Mouse (Mus musculus) C2C12 (cell line): ENCODE data around the gene Slc1a3. TPM values are rescaled to one million over a fixed set of nuclear protein-coding genes. Genes with fewer than 3 reads are reported as not detected.
A peak's percentile ranks its signal among the peaks of the same experiment; 100 is the strongest.

Source experiments
- H3K27me3 ChIP-seq: one replicate; pipeline ENCODE4 v1.6.1; 2011; ENCODE audit not compliant: control insufficient read depth, insufficient read depth, insufficient read length
- H3K36me3 ChIP-seq: one replicate; pipeline ENCODE4 v1.6.1; 2011; ENCODE audit not compliant: control insufficient read depth, insufficient read depth
- H3K4me3 ChIP-seq: one replicate; pipeline ENCODE4 v1.5.1; 2011; ENCODE audit warnings: mild to moderate bottlenecking, control low read depth; ENCODE audit not compliant: poor library complexity, insufficient read depth, severe bottlenecking
- H3K79me2 ChIP-seq: one replicate; pipeline ENCODE4 v1.6.1; 2011; ENCODE audit not compliant: control insufficient read depth, insufficient read depth
- H3K79me3 ChIP-seq: one replicate; pipeline ENCODE4 v1.6.1; 2011; ENCODE audit warnings: low read depth, control low read depth
- H3ac ChIP-seq: one replicate; pipeline ENCODE3; 2011; ENCODE audit warnings: low read depth; ENCODE audit not compliant: control insufficient read depth, insufficient read length
- CEBPB ChIP-seq: IDR thresholded peaks from one replicate; pipeline ENCODE4 v1.6.1; 2011; ENCODE audit warnings: low read depth, mild to moderate bottlenecking, control low read depth, moderate library complexity
- CTCF ChIP-seq: IDR thresholded peaks from one replicate; pipeline ENCODE4 v1.5.1; 2011; ENCODE audit not compliant: control insufficient read depth, insufficient read depth, insufficient read length
- FOSL1 ChIP-seq: IDR thresholded peaks from one replicate; pipeline ENCODE4 v1.8.0; 2011; ENCODE audit warnings: mild to moderate bottlenecking, low read length; ENCODE audit not compliant: poor library complexity, insufficient read depth, severe bottlenecking
- MAX ChIP-seq: IDR thresholded peaks from one replicate; pipeline ENCODE4 v1.6.1; 2011; ENCODE audit warnings: mild to moderate bottlenecking, control low read depth
- MYOD1 ChIP-seq: IDR thresholded peaks from one replicate; pipeline ENCODE4 v1.6.1; 2011; ENCODE audit warnings: low read depth; ENCODE audit not compliant: control insufficient read depth, insufficient read length
- MYOG ChIP-seq: IDR thresholded peaks from one replicate; pipeline ENCODE4 v1.6.1; 2011; ENCODE audit not compliant: control insufficient read depth, insufficient read length; ENCODE audit errors: extremely low read depth
- USF1 ChIP-seq: IDR thresholded peaks from one replicate; pipeline ENCODE4 v1.6.1; 2011; ENCODE audit warnings: low read depth, mild to moderate bottlenecking, control low read depth, moderate library complexity
- polyA plus RNA-seq: library from polyadenylated mRNA; unstranded; fragments of >200 nt; fragmentation: generic; extraction: Trizol; gene quantifications from one replicate; pipeline ENCODE4 v1.2.1, GENCODE M21; 2012; ENCODE audit warnings: missing spikeins

Slc1a3 gene
- polyA plus RNA-seq, 1 experiment = 3.8 TPM

GRCm38 (mm10) chr15:8602362-8602761 is 108.2 kb downstream of the Slc1a3 start:
- peaks cover 3% of the 10 kb centered on the region for H3K27me3 ChIP-seq
- H3K79me2 ChIP-seq = no peaks in the 10 kb centered on the region
- H3K4me3 ChIP-seq = no peak overlapping the region
- H3K79me3 ChIP-seq = no peaks in the 10 kb centered on the region
- no peaks in the 10 kb centered on the region for H3K36me3 ChIP-seq
- H3ac ChIP-seq = no peak overlapping the region
- TF ChIP-seq CTCF = no peak
- no peak for TF ChIP-seq CEBPB
- TF ChIP-seq MAX = no peak
- TF ChIP-seq MYOD1 = no peak
- TF ChIP-seq MYOG = no peak
- TF ChIP-seq FOSL1 = no peak

GRCm38 (mm10) chr15:8601312-8602146 is 109.0 kb downstream of the Slc1a3 start:
- Histone ChIP-seq H3K79me2 (no peaks in the 10 kb centered on the region), H3K27me3 (peaks cover 3% of the 10 kb centered on the region), H3K4me3 (no peak overlapping the region), H3K79me3 (no peaks in the 10 kb centered on the region), H3ac (no peak overlapping the region), H3K36me3 (no peaks in the 10 kb centered on the region)
- TF ChIP-seq CTCF = no peak
- TF ChIP-seq FOSL1 = no peak
- TF ChIP-seq MAX = no peak

- no peaks in the 10 kb centered on the region for H3K79me2 ChIP-seq
- TF ChIP-seq CEBPB (no peak), CTCF (no peak), MYOD1 (no peak), USF1 (no peak), FOSL1 (no peak), MAX (no peak), MYOG (no peak)
- H3K36me3 ChIP-seq = no peaks in the 10 kb centered on the region
- H3K79me3 ChIP-seq = no peaks in the 10 kb centered on the region
- H3K4me3 ChIP-seq = no peak overlapping the region
- peaks cover under 1% of the 10 kb centered on the region for H3K27me3 ChIP-seq
- no peak overlapping the region for H3ac ChIP-seq
Measured at GRCm38 (mm10) chr15:8596375-8596900, 114.1 kb downstream of the Slc1a3 start.

DNA sequence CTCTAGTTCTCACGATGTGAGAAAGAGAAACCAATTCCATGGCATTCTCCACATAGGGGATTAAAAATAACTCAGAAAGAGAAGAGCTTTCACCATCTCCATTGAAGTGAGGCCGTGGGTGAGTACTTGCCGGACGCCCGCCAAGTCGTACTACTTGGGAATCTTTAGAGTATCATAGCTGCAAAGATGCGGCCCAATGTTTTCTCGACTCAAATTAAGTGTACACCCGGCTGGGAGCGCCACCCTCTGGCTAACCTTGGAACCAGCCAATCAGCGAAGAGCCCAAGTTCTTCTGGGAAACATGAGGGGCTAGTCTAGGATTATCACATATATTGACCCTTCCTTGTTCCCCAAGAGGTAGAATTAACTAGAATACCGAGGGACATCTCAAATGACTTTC is 115.3 kb downstream of the Slc1a3 start:
- H3K79me2 ChIP-seq = no peaks in the 10 kb centered on the region
- H3K27me3 ChIP-seq = no peaks in the 10 kb centered on the region
- no peaks in the 10 kb centered on the region for H3K36me3 ChIP-seq
- H3K79me3 ChIP-seq = no peaks in the 10 kb centered on the region
- H3ac ChIP-seq = no peak overlapping the region
- TF ChIP-seq MYOD1 (no peak), FOSL1 (no peak), MYOG (no peak), USF1 (no peak), CEBPB (no peak), MAX (no peak)
- no peak overlapping the region for H3K4me3 ChIP-seq

DNA sequence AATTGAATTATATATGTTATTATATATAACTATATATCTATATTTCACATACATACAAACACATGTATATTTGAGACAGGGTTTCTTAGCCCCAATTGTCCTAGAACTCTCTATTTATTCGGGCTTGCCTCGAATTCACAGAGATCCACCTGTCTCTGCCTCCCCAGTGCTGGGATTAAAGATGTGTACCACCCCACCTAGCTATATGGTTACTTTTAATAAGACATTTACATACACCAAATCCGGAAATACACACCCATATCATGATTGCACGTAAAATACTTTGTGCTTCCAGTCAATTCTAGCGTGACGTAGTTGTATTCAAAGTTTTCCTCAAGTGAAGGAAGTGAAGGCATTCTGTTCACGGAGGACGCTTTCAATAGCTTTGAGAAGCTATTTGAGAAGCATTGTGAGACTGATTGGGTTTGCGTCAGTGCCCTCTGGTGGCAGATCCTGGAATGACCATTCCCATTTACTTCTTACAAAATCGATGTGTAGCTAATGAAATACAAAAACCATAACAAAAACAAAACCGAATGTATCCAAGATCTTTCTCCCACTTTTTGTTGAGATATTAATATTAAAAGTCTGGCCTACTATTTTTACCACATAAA is 121.0 kb downstream of the Slc1a3 start:
- peak; percentile 68 for TF ChIP-seq CTCF
- TF ChIP-seq USF1 = no peak
- Histone ChIP-seq H3K36me3 (no peaks in the 10 kb centered on the region), H3ac (no peak overlapping the region), H3K79me2 (no peaks in the 10 kb centered on the region), H3K79me3 (no peaks in the 10 kb centered on the region), H3K27me3 (no peaks in the 10 kb centered on the region), H3K4me3 (no peak overlapping the region)

DNA sequence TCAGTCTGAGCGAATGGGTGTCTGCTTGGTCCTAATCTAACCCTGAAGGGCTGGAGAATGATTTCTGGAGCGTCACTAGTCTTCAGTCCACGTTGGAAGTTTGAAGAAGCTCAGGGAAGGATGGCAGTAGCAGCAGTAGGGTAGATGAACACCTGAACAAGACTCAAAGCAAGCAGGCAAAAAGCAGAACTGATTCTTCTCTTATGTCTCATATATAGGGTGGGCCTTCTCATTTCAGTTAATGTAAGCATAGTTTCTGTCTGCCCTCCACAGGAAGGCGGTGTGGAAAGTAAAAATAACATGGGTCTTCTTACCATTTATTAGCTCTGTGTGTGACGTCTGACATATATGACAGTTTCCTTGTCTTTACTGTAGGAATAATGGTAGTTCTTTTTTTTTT is 122.5 kb downstream of the Slc1a3 start:
- Histone ChIP-seq H3K4me3 (no peak overlapping the region), H3K36me3 (no peaks in the 10 kb centered on the region), H3K79me3 (no peaks in the 10 kb centered on the region), H3K79me2 (no peaks in the 10 kb centered on the region), H3ac (no peak overlapping the region), H3K27me3 (no peaks in the 10 kb centered on the region)
- TF ChIP-seq MYOG (no peak), MYOD1 (no peak), CTCF (no peak), USF1 (no peak), CEBPB (no peak), MAX (no peak), FOSL1 (no peak)
